Mouse (Mus musculus) c-Kit-positive CD71-negative TER-119-negative erythroid progenitor cells, embryonic 14.5 days (primary cell): ENCODE measurements at regions not wholly inside any gene's neighbourhood (a gene's known extent, or its start where the extent isn't known, plus 50 kb on each side); places are given as distances from the start of the nearest gene placed in this dataset.

ENCODE experiments used
- DNase-seq: peaks from one replicate; pipeline ENCODE4 v3.0.0-alpha.2; 2013; ENCODE audit warnings: low read depth

DNA sequence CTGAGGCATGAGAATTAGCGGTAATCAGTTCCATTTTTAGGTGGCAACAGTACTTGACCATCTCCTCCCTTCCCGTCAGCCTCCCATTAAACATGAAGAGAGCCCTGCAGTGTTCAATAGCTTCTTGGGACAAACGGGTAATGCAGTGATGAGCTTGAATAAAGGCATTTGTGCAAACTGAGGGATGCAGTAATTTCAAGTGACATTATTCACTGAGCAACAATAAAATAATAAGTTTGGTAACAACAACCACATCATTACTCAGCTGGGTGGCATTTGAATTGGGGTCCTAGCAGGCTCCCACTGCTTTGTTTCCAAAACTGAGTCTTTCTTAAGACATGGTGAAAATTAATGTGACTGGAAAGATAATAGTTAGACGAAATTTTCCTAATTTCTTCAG, 315.2 kb upstream of the C030005K15Rik start:
- DNase-seq, result no peak

GRCm38 (mm10) chr10:98043873-98044272, 317.3 kb upstream of the C030005K15Rik start:
- DNase-seq, result no peak

GRCm38 (mm10) chr10:98044579-98044978, 318.0 kb upstream of the C030005K15Rik start:
- DNase-seq, result no peak

DNA sequence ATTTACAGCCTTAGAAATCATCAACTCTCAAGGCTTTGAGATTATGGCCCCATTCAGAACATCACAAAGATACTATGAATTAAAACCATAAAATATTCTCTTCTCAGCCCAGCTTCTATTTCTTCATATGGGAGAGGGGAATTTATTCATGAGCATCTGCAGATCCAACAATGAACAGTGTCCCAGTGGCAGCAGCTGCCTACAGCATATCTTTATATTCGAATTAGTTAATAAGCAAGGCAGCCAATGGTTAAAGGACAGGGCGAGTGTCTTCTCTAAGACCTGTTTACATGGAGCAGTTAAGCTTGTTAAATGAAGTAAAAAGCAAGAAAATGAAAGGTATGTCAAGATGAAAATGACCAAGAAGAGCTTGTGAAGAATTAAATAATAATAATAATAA, 346.9 kb upstream of the C030005K15Rik start:
- no peak for DNase-seq

DNA sequence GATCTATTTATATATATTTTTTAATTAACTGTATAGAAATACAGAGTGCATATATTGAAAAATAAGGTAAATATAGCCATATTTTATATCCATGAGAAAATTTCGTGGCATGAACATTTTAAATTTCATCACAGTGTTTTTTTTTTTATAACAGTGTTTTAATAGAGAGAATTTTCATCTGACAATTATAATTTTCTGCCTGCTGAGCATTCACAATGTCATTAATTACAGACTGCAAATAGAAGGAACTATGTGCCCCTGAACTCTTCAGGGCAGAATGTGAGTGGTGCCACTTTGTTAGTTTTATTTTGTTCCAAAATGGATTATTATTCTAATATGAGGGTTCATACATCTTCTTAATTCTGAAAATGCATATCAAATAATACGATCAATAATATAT, 358.3 kb upstream of the C030005K15Rik start:
- no peak for DNase-seq

DNA sequence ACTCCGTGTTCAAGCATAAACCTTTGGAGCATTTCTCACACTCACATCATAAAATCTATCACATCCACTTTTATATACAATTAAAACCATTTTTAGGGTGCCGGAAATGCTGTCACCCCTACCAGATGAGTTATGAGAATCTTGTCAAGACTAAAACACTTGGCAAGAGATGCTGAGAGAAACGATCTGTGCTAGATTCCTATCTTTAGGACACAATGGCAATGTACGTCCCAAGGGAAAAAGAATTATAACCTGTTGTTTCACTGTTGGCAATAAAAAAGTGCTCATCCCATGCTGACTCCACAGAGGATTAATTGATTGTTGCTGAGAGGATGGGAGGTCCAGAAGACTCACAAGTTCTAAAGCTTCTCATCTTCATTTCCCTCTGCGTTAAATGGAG, 389.7 kb upstream of the C030005K15Rik start:
- no peak for DNase-seq

DNA sequence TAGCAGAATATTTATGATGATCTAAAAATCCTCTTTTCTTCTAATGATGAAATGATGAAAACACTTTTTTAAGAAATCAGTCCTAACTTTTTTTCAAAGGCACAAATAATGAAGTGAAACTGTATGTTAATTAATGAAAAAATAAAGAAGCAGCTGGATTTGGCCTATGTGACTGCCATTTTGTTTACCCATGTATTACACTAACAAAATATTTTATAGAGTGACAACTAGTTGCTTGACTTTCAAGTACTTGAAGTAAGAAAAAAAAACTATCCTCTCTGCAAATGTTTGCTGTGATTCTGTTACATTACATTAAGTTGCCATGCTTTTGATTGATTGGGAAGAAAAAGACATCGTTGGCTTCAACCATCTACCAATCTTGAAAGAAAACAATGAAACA, 399.2 kb upstream of the C030005K15Rik start:
- DNase-seq, result no peak

DNA sequence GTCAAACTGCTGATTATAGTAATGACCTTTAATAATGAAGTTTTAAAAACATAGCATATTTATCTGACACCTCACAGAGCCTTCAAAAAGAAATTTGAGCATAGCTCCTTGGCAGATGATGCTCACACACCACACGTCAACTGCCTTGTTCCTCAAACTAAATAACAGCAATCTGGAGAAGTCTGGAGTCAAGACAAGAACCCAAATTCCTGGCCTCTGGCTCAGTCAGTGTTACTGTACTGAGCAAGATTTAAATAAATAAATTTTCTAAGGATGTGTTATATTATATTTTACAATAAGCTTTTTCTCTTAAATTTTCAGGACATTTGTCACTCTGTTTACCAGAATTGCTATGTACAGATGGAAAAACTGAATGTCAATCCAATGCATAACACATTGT, 408.5 kb upstream of the C030005K15Rik start:
- no peak for DNase-seq

DNA sequence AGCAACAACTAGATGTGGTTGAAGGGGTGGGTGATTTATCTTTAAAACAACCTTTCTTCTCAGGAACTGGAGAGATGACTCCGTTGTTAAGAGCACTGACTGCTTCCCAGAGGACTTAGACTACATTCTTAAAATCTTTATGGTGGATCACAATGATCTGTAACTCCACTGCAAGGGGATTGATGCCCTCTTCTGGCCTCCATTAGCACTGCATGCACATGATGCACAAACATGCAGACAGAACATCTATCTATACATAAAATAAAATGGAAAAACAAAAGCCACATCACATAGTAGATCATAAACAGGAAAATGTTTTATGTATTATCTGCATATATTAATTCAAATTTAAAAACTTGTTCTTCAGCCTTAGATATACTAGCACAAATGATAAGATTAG, 419.2 kb upstream of the C030005K15Rik start:
- DNase-seq, result no peak

DNA sequence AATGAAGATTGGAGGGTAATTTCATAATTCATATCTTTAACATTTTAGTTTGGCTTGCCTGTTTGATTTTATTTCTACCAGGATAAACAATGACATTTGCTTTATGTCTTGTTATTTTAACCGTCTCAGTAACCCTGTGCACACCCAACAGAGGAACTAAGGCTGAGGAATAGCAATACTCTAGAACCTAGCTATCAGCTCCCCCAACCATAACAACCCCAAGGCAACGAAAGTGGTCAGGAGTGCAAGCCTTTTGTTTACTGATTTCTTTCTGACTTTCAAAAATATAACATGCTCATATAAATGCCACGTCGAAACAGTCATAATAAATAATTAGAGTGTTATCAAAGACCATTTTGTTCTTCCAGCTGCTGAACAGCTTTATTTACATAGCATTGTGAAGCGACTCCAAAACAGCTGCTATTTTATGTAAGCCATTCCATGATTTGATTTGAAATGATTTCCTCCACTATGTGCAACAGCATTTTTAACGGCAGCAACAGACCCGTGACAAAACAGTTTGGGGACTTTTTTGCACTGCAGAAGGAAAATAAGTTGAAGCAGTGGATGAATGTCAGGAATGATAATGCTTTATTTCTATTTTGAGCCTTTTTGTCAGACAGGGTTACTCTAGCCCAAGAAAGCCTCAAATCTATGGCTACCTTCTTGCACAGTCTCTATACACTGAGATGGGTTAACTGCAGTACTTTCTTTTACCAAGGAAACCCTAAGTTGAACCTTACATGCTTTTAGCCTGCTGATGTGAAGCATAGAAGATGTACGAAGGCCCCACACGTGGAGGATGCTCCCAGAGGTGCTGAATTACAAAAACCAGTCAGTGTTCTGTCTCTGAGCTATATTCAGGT, 420.7 kb upstream of the C030005K15Rik start:
- no peak for DNase-seq

DNA sequence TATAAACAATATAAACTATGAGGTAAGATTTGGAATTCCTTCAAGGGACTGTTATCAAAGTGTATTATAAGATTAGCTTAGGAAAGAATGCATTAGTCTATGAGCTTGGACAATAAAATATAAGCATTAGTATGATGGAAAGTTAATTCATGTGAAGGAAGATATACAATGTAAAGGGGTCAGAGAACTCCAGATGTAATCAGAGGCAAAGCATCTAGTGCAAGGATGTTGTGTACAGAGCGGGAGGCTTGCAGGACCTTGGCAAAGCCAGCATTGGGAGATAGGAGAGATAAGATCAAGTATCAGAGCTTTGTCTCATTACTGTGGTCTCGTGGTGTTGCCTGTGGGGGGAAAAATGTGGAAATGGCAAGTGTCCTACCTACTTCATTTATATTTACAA, 429.4 kb upstream of the C030005K15Rik start:
- no peak for DNase-seq

- no peak for DNase-seq
Observed at GRCm38 (mm10) chr10:98185666-98186065, 459.1 kb upstream of the C030005K15Rik start.

DNA sequence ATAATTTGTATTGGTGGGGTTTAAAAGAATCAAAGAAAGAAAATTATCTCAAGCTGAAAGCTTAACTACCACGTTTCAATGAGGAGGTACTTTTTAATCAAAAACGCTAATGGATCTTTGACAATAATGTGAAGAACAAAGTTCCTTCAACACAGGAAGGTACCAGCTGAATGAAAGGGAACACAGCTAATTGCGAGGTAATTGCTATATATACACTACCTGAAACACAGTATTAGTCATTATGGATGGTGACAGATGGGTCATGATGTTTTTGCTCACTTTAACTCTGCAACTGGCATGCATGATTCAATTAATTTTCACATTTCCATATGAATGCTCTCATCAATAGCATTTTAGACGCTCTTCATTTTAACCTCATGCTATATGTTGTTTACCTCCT, 470.3 kb upstream of the C030005K15Rik start:
- DNase-seq, result no peak

- no peak for DNase-seq
Observed at GRCm38 (mm10) chr10:98210246-98210645, 483.7 kb upstream of the C030005K15Rik start.

GRCm38 (mm10) chr10:98212876-98213587, 486.5 kb upstream of the C030005K15Rik start:
- no peak for DNase-seq

DNA sequence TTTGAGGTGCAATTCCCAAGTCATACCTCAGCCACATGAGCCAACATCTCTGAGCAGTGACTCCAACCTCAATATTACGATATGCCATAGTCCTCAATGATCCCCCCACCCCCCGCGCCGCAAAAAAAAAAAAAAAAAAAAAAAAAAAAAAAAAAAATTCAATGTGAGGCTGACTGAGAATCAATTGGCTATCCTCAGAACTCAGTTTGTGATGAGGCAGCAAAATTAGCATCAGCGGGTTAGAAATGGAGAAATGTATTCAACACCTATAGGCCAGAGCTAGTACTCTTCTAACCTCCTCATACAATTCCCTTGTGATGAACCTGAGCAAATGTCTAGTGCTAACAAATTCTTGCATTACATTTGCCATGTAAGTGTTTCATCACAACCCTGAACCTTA, 504.5 kb upstream of the C030005K15Rik start:
- no peak for DNase-seq

GRCm38 (mm10) chr10:98231705-98232235, 505.2 kb upstream of the C030005K15Rik start:
- DNase-seq, result no peak

DNA sequence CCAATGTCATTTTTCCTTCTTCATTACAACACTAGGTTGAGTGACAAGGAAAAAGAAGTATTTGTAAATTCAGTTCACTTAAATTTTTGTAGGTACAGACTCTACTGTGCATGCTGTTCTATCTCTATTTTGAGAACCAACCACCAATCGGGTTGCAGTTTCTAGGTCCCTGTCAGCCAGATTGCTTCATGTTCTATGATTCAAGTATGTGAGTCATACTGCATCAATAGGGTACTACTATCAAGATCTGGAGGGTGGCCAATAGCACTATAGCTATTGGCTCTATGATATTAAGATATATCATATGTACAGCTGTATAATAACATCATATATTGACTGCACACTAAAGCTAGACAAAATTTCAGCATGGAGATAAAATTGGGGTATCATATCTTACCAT, 521.8 kb upstream of the C030005K15Rik start:
- DNase-seq, result no peak

DNA sequence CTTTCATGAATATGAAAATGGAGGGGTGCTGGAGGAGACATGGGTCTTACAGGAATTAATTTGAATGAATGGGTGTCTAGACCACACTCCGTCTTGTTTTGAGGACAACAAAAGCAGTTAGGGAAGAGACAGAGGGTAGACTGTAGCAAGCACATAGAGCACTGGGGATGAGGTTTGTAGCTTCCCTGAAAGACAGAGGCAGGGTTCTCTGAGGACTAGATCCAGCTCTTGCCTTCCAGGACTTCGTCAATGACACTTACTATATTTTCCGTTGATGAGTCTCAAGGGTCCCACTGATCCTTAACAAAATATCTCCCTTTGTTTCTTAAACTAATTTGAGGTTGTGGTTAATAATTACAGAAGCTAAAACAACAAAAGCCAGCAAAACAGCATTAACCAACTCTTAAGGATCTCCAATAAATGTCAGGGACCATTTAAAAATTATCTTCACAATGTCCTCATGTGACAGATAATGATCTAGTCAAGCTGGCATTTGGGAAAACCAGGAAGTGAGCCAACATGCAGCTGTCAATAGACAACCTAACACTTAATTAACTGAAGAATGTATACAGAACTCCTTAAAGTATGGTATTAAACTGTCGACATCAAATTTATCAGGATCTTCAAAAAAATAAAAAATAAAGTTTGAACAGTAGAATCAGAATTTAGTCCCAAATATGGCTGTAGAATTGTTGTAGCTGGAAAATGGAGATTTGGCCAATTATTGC, 531.6 kb upstream of the C030005K15Rik start:
- no peak for DNase-seq

- DNase-seq, result no peak
Observed at GRCm38 (mm10) chr10:98259283-98259682, 532.7 kb upstream of the C030005K15Rik start.

DNA sequence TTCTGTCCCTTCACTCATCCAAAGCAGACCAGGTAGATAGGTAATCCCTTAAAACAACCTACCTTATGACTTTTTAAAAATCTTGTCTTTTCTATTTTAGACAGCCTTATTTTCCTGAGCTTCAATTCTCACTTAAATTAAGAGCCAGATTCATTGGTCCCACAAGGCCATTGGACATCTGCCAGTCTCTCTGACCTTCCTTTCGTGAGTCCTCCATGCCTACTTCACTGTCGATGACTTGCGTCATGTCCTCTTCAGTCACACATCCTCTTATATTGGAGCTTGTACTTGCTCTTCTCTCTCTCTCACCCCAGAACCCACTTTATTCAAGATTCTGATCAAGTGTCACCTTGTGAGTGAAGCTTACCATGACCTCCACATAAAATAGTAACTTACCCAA, 542.0 kb upstream of the C030005K15Rik start:
- DNase-seq, result no peak

DNA sequence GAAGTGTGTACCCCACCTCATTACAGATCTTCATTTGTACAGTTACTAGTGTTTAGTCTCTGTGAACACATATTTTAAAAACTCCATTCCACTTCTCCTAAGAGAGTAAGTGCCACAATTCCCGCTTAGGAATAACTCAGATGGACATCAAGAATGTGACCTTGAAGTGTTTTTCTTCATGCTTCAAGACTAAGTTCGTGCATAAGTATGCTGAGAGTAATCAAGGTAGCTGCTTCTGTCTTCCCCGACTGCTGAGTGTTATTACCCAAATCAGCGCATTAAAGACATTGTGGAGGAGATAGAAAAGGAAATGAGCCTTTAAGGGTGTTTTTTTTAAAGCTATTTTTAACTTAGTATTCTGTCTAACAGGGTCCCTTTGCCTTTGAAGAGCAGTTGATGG, 565.1 kb upstream of the C030005K15Rik start:
- no peak for DNase-seq

DNA sequence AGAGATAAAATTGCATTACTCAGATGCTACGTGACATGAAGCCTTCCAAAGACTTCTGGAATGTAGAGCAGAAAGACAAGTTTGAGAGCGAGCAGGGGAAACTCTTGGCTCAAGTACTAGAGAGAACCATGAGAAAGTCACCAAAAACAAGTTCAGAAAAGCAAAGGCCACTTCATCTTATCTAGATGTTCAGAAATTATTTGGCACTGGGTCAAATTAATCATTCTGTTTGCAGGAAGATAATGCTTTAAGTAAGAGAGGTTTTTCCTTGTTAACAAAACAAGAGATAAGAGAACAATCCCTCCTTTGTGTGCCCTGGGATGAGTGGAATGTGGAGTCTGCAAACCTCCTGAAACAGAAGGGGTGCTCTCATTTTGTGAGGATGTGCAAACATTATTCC, 565.6 kb upstream of the C030005K15Rik start:
- DNase-seq, result no peak
